Mouse (Mus musculus) lung, postnatal 25 days (tissue): ENCODE results near the gene Nsd2.
"Not testable (repeated sequence)": the region's sequence is repeated elsewhere in the genome, so short reads cannot be mapped to it uniquely, and the experiment has no call there.

Experiments
- DNase-seq: peaks from one replicate; pipeline ENCODE4 v3.0.0; 2022; ENCODE audit warnings: low spot score

Gene Nsd2

DNA sequence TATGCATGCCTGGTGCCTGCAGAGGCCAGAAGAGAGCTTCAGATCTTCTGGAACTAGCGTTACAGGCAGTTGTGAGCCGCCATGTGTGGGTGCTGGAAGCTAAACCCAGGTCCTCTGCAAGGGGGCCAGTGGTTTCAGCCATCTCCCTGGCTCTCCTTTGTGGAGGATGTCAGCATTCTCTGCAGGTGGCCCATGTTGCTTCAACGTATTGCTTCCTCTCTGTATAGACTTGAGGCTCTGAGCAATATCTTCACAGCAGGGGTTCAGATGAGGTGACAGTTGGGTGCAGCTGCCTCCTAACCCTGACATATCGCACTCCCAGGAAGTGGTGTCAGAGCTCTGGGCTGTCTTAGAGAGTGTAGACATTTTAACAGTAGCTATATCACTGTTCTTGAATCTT is 30.9 kb downstream of the Nsd2 start:
- DNase-seq: no peak

- no peak for DNase-seq
Measured at GRCm38 (mm10) chr5:33853086-33853485, 32.6 kb downstream of the Nsd2 start.

GRCm38 (mm10) chr5:33854019-33854418 is 33.5 kb downstream of the Nsd2 start:
- DNase-seq: no peak

DNA sequence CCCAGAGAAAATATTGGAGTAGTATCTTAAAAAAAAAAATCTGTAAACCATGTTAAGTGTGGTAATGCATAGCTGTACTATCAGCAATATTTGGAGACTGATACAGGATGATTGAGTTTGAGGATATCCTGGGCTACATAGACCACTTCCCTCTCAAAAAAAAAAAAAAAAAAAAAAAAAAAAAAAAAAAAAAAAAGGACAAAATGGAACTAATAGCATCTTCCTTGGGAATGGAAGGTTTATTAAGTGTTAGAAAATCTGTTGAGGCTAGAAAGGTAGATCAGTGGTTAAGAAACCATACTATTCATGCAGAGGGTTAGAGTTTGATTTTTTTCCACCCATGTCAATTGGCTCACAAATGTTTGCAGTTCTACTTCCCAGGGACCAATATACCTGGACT is 37.2 kb downstream of the Nsd2 start:
- DNase-seq: no peak

DNA sequence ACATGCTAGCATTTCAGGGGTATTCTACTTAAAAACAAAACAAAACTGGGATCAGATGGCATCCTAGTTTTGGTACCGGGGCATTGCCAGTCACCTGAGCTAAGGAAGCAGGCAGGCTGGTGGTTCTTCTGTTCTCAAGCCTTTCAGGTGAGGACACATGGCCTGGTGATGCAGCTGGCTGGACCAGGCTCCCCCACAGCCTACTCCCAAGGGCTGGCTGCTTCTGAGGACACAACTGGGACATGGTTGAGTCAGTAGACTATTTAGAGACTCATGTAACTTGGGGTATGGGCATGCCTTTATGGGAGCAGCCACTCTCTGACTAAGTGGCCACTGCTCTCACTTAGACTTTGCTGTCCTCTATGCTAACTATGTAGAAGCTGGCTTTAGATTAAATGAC is 54.9 kb downstream of the Nsd2 start:
- no peak for DNase-seq

DNA sequence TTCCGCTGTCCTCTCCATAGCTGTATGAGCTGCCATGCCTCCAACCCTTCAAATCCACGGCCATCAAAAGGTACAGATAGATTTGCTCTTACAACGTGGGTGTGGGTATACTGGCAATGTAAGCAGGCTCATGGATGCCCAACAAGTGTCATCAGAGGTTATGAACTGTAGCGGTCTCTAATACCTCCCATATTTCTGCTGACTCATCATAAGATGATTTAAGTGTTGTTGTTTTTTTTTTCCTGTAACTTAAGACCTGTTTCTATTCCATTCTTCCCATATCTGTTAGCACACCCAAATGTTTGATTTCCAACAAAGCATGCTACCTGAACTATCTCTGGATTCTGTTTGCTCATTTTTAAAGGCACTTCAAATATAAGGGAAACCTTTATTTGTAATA is 60.6 kb downstream of the Nsd2 start:
- DNase-seq: no peak

DNA sequence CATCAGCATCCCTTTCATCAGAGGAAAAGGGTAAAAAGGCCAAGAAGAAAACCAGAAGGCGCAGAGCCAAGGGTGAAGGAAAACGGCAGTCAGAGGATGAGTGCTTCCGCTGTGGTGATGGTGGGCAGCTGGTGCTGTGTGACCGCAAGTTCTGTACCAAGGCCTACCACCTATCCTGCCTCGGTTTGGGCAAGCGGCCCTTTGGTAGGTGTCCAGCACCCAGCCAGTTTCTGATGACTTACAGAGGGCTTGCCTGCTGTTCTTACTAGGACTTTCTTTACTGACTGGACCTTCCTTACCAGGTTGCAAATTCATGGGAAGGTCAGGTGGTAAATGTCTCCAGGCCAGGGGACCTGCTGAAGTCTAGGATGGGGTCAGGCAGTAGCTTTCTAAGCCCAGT is 72.9 kb downstream of the Nsd2 start:
- no peak for DNase-seq

DNA sequence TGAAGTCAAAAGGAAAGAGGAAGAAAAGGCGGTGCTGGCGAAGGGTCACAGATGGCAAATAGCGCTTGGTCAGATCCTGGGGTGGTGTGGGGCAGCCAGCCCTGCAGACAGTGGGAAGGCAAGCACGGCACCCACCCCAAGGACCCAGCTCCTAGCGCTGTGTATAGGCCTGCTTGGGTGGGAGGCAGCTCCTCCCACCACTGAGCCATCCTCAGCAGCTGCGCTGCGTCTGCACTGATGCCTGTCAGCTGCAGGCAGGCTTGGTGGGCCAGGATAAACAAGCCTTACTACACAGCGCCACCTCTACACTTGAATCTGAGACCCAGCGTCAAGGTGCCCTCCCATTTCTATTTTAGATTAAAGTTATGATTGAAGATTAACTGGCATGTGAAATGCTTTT is 74.6 kb downstream of the Nsd2 start:
- DNase-seq: no peak

- no peak for DNase-seq
Measured at GRCm38 (mm10) chr5:33897158-33897557, 76.6 kb downstream of the Nsd2 start.

GRCm38 (mm10) chr5:33898671-33899070 is 78.1 kb downstream of the Nsd2 start:
- DNase-seq: no peak

DNA sequence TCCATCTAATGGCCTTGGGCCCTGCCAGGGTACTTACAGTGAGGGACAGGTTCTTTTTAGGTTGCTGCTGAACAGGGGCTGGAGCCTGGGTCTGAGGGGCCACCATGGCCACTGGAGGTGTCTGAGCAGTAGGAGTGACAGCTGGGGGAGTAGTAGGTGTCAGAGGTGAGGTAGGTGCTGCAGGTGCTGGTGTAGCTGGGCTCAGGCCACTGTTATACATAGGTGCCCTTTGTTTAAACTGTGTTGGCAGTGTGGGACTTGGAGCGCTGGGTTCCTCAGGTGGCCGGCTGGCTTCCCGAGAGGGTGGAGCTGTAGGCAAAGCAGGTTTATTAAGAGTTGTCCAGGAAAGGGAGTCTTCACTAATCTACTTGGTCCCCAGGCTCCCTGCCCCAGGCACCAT is 78.7 kb downstream of the Nsd2 start:
- DNase-seq: no peak

DNA sequence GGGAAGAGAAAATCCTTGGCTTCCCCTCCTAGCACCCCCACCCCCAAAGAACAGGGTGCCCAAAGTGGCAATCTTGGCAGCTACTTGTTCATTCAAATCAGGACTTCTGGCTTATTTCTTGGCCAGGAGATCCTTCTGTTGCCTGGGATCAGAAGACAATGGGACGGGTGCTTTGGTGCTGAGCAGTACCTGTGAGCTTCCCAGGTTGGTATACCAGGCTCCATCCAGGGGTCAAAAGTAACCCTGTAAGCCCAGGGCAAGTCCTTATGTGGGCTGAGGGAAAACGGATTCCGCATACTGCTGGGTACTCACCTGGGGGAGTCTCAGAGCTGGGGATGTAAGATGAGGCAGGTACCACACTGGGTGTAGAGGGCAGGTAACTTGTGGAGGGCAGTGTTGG is 79.6 kb downstream of the Nsd2 start:
- no peak for DNase-seq

DNA sequence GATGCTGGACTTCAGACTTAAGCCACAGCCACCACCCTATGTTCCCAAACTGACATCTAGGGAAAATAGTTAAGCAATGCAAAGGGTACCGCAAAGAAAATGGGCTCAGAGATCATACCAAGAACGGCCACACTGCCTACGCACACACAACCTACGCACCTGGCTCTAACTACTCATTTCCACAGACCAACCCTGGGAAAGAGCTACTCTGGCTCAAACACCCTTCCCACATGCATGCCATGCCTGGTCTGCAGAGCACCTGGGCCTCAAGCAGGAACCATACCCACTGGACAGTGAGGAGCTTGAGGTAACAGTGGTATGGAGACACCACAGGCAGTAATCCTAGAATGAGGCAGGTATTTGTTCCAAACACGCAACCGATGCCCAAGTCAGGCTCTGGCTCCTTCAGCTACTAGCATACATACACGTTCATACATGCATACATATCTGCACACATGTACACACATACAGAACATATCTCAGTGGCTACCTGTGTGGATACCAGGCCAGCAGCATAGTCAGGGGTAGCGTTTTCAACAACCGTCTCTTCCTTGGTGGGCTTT is 80.3 kb downstream of the Nsd2 start:
- DNase-seq: no peak

DNA sequence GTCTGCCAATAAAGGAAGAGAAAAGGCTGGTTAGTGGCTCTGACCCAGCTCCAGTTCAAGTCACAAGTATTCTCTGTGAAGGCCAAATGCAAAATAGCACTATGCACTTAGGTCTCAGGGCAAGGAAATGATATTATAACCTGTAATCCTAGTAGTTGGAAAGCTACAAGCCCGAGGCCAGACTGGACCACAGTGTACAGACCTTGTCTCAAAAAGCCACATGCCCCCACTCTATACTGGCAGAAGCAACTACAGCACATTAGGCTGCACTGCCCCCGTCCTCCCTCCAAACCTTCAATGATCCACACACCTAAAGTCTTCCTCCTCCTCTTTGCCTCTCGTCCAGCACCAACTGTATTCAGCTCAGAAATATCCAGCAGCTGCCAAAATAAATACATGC is 80.8 kb downstream of the Nsd2 start:
- DNase-seq: no peak

GRCm38 (mm10) chr5:33902696-33903095 is 82.2 kb downstream of the Nsd2 start:
- no peak for DNase-seq

DNA sequence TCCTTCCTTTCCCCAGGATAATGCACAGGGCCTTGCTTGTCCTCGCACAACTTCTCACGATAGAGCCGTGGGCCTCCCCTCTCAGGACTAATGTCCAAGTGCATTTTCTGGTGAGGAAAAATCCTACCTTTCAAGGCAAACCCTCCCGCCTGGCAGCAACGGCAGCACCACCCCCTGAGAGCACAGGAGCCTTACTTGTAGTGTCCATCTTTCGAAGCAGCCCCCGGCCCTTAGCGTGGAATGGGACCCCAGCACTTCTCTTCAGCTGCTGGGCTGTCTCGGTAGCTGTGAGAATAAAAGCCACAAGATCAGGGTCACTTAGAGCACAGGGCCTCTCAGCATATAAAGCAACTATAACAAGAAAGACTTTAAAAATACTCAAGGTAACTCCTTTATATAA is 82.7 kb downstream of the Nsd2 start:
- no peak for DNase-seq

DNA sequence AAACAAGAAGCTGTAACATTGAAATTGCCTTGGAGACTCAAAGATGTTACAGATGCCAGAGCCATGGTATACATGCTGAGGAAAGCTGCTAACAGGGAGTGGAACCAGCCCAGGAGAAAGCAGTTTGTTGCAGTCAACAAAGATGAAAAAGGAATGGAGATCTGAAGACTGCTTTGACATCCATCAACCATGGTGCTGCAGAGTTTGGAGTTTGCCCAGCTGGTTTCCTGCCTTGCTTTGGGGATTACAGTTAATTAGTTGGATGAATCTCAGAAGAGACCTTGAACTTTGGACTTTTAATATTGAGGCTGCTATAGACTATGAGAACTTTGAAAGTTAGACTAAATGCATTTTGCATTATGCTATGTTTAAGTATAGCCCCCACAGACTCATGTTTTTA is 94.5 kb downstream of the Nsd2 start:
- not testable (repeated sequence) for DNase-seq

GRCm38 (mm10) chr5:33916616-33917015 is 96.1 kb downstream of the Nsd2 start:
- not testable (repeated sequence) for DNase-seq

- no peak for DNase-seq
Measured at GRCm38 (mm10) chr5:33919466-33919865, 98.9 kb downstream of the Nsd2 start.

GRCm38 (mm10) chr5:33920037-33920436 is 99.5 kb downstream of the Nsd2 start:
- no peak for DNase-seq

- DNase-seq: no peak
Measured at GRCm38 (mm10) chr5:33920924-33921323, 100.4 kb downstream of the Nsd2 start.

DNA sequence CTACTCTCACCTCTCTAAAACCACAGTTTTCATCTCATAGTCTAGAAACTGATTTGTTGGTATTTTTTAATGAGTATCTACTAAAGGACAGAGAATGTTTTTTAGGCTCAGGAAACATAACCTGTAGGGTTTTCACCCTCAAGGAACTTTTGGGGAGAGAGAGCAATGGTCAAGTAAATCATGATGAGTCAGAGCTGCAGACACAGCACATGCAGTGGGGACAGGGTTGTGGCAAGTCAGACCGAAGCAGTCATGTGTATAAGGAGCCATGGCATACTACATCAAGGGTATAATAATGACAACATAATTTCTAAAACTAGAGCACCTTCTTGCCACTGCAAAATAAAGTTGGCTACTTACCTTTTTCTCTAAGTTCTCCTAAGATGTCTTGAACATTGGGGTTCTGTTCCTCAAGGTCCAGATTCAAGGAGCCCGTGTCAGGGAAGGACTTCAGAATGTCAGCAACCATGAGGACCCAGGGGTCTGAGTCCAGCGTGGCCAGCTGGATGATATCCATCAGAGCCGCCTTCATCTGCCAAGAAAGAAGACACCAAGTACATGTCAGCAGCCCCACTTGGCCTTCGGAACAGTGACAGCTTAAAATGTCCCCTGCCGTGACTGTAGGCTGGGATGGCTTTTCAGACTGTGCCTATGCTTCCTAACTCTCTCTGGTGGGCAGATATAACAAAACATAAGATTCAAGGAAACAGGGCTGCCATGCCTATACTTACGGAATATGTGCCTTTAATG is 101.1 kb downstream of the Nsd2 start:
- no peak for DNase-seq

DNA sequence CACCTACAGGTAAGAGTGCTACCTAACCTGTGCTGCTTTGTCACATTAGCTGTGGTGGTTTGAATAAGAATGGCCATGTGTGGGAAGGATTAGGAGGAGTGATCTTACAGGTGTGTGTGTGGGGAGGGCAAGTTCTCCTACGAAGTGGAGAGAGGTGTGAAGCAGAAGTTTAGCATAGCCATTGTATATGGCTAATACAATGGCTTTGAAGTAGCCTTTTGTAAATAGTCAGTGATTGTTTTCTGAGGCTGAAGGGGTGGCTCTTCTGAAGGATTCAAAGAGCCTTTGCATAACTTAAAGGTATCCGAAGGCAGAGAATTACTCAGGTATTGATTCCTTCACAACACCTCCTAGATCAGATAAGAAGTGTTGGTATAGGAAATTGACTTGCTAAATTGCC is 102.0 kb downstream of the Nsd2 start:
- DNase-seq: no peak

GRCm38 (mm10) chr5:33926170-33926569 is 105.6 kb downstream of the Nsd2 start:
- DNase-seq: no peak
